Mouse (Mus musculus) thymus, postnatal 10 days (tissue): ENCODE results near the gene Tle4.
"Not testable (repeated sequence)": the region's sequence is repeated elsewhere in the genome, so short reads cannot be mapped to it uniquely, and the experiment has no call there.

Experiments
- DNase-seq, 2 experiments: peaks; one replicate each; pipeline ENCODE4 v3.0.0; 2021; ENCODE audit warnings: low spot score in 2 of 2

Tle4 gene

DNA sequence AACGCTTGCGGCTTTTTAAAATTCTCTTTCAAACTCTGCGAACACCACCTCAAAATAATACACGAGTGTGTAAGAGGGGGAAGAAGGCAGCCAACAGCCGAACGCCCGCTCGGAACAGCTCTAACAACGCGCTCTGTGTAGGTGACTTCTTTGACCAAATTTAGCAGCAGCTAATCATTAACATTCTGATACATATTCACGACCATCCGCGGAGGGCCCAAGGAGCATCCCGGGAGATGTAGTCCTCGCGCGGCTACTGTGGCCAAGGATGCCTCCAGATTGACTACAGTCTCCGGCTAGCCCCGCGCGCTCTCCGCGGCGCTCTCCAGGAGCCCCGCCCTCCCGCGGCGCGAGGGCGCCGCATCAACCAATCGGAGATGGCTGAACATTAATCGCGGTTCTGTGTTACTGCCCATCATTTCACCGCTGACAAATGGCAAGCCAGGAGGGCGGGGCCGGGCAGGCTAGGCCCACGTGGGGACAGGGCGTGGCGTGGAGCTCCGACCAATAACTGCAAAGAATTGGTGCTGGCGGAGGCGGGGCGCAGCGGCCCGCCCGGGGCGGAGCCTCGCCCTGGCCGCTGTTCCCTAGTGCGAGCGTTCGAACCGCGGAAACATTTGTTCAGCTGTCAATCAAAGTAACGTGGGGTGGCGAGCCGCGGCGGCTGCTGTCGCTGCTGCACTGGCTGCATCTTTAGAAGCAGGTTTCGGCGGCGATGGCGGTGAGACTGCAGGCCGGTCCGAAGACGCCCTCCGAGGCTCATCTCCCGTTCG lies at the start of gene Tle4:
Tle4 (minus strand) TSS at position 135 of the 773 bp plus-strand sequence.
- peak; percentile 100 for DNase-seq

DNA sequence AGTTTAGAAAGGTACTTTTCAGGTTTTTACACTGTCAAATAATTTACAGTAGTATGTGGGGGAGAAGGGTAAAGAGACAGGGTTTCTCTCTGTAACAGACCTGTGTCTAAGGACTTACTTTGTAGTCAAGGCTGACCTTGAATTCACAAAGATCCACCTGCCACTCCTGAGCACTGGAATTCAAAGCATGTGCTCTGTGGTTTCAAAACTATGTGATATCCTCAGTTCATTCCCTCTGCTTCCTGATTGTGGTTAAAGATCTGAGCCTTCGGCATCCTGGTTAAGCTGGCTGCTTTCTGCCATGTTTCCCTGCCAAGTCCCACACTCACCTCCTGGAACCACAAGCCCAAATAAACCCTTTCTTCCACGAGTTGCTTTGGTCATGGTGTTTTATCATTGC lies 47.8 kb upstream of the Tle4 start:
- DNase-seq, result no peak

DNA sequence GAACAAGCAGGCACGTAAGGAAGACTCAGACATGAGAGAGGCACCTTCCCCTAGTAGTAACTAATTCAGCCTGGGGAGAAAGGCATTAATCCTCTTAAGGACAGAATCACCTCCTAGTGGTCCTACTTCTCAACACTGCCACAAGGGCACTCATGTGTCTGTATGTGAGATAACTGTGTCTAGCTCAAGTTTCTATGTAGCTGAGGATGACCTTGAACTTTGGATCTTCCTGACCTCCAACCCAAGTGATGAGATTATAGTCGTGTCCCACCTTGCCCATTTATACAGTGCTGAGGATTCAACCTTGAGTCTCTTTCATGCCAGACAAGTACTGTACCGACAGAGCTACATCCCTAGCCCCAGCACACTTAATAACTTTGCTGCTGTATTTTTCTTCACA lies 46.9 kb upstream of the Tle4 start:
- no peak for DNase-seq

DNA sequence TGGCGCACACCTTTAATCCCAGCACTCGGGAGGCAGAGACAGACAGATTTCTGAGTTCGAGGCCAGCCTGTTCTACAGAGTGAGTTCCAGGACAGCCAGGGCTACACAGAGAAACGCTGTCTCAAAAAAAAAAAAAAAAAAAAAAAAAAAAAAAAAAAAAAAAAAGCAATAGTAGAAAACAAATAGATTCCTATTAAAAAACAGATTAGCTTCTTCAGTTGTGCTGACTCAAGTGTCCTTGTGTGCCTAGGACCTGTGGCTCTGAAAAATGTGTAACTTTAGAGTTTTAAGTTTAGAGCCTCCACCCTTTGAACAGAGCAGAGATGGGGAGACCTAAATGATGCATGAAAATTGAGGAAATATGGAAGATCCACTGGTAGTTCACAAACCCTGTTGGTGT lies 45.2 kb upstream of the Tle4 start:
- DNase-seq, result not testable (repeated sequence)

DNA sequence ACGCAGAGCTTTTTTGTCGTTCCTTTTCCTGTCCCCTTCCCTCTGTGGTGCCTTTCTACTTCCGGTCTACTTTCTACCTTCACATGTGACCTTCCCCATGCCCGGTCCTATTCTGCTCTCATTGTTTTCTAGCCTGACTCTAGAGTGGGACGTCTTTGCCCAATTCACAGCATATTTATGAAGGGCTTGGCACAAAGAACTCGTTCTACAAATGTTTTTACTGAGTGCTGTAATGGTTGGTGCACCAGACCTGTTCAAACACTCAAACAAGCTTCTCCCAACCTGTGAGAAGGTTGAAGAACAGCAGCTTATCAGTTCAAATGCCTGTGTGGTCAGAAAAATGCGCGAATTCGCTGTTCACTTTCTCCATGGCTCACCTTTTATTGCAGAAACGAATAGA lies 44.8 kb upstream of the Tle4 start:
- DNase-seq, result no peak

DNA sequence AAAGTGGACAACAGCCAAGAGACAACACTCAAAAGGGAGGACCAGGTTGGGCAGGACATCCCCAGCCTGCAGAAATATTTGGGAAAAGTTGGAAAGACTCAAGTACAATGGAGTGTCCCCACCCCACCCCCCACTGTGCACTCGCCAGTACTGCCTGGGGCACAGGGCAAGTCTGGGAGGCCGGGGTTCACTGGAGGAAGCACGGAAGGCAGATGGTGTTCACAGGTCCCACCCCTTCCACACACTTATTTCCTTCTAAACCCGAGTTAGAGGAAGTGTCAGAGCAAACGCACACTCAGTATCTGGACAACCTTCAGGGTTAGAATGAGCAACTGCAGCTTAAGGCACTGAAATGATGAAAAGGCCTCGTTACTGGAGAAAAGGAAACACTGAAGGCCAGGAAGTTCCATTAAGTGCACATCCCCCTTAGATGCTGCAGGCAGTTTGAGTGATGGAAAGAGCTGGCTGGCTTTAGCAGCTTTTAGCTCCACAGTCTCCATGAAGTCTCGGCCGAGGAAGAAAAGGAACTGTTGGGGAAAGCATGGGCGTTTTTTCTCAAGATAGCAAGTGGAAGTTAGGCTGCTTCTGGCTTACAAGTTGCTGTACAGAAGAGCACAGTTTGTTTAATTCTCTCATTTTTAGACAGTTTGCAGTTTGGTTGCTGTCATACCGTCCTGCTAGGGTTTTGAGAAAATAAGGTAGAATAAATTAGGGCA lies 37.5 kb upstream of the Tle4 start:
- DNase-seq, result no peak

DNA sequence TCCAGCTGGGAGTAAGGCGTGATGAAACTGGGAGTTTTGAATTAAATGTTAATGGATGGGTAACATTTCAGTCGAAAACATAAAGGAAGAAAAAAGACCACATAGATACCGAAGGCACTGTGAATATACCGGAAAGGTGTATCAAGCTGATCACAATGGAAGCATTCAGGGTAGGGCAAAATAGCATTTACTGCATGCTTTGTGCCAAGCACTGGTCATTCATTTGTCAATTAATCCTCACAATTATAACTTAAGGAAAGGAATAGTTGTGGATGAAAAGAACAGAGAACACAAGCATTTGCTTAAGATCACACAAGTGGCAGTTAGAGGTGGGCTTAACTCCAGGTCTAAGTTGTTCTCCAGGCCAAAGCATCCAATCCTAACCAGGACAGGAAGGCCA lies 25.5 kb upstream of the Tle4 start:
- DNase-seq, result no peak

DNA sequence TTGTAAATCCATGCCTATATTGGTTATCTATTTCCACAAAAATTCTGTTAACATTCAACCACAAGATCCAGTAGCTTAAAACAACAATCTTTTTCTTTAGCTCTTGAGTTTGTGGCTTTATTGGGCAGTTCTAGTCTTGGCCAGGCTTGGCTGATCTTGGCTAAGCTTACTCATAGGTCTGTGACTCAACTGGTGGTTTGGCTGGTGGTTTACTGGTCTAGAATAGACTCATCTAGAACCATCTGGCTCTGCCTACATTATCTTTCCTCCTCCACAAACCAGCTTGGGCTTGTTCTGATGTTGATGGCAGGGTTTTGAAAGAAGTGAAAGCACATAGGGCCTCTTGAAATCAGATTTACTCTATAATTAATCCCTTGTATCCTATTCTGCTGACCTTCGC lies 22.7 kb upstream of the Tle4 start:
- no peak for DNase-seq

DNA sequence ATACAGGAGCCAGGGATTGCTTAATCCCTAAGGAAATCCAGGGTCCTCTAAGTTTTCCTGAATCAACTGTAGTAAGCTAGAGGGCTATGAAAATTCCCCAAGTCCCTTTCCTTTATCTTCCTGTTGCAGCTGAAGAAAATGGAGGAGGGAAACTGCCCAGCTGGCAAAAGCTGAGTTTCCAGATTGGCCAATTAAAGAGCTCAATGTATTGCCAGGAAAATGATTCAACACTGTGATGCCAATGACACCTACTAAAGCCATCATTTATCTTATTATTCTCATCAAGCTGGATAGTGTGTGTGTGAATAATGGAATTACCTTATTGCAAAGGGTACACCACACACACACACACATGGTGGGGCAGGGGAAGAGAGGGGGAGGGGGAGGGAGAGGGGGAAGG lies 22.0 kb upstream of the Tle4 start:
- DNase-seq, result no peak

DNA sequence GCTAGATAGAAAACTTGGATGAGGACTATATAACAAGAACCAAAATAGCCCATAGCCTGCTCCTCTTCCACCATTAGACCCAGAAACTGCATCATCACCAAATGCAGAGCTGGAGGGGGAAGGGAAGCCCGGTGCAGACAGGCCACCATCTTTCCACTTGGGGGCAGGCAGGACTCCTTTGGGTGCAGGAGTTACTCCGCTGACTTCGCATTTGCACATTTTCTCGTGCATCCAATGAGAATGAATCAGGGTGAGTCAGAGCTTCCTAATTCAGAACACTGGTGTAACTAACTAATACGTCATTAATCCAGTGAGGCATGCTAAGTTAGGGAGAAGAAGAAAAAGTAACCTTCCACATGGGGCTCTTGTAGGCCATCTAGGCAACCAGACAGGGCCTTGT lies 17.0 kb upstream of the Tle4 start:
- DNase-seq, result no peak

DNA sequence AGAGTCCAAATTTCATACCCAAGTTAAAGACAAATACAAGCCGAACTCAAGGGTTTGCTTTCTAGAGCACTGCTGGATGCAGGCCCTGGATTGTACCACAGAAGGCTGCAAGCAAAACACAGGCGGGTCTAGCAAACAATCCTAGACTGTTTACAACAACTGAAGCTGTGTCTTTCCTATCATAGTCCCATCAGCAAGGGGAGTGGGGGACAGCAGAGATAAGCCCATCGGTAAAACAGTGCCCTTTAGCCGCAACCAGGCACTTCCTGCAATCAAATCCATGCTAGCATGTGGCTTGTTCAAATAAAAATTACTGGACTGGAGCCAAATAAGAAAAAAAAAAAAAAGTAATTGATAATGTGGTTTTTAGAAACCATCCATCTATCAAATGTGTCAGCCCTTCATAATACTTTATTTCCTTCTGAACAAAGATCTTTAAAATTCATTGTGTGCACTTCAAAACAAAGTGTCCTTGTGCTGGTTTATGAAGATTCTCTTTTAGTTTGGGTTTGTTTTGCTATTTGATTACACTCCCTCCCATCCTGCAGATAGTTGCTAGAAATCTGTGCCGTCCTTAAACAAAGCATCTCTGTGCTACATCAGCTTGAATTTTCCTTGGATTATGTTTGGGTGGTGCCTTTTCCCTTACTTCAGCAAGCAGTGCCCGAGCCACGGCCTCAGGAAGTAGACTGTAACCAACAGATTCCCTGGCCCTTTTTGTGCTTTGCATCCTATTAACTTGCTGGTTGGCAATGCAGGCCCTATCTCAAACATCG lies 12.9 kb upstream of the Tle4 start:
- no peak for DNase-seq

DNA sequence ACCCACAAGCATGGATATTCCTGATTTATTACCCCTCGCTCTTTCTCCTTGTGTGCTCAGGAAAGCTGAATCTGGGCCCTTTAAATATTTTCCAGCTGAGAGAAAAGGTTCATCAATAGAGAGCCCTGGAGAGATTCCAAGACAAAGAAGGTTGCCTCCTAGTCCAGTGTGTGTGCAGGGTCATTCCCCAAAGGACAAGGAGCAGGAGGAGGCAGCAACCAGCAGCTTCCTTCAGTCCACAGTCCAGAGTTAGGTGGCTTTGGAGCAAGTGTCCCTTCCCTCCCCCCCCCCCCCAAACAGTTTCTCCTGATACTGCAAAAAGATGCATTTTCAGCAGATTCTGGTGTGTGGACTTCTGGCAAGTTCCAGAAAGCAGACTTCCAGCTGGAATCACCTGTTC lies 3.0 kb upstream of the Tle4 start:
- DNase-seq, result no peak

DNA sequence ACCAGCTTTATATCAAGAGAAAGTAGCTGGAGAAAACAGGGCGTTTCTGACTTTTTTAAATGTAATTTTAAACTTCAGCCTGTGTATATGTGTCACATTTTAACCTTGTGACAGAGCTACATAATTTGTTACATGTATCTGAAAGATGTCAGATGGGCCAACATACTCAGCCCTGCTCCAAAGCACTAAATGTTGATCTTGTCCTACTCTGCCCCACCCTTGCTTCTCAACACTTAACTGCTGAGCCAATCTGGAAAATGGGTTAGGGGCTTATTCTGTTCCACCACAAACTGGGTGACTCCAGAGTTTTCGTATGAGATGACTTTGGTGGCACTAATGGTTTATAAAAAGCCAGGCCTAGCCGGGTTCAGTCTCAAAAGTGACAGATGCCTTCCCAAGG lies 2.5 kb upstream of the Tle4 start:
- DNase-seq, result no peak

DNA sequence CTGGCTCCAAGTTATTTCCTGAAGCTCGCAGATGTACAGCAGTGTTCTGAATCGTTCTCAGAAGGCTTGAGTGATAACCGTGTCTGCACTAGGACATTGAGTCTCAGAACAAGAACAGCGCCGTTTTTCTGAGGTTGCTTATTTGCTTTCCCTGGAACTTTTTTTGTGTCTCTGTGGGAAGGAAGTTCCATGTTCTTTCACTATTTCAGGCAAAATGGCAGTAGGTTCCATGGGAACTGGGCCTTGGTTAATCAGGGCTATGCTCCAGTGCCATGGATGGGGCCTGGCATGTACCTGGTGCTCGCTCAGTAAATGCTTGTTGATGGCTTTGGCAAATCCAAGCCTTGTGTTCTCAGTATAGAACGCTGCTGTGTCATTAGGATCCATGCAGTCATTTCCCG lies 2.0 kb upstream of the Tle4 start:
- DNase-seq, result no peak

DNA sequence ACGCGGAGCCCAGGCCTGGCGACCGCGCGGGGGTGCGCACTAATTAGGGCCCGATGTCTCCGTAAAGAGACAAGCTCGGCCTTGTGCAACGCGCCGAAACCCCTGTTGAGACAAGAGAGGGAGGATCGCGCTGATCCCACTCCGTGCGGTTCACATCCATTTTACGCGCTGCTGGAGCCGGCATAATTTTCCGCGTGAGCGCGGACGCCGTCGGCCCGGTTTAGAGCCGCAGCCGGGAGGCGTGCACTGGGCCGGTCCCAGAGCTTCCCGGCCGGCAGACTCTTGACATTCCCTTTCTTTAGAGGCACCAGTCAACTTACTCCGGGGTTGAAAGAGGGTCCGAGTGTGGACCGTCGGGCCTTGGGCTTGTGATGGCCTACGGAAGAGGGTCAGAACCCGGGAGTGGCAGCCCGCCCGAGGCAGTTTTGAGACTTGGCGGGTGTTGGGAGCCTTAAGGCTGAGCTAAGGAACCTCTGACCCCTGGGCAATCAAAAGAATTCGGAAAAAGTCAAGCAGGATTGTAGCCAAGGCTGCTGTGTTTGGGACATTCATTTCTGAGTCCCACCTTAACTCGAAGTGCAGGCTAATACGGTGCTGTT lies 938 bp upstream of the Tle4 start:
- no peak for DNase-seq

DNA sequence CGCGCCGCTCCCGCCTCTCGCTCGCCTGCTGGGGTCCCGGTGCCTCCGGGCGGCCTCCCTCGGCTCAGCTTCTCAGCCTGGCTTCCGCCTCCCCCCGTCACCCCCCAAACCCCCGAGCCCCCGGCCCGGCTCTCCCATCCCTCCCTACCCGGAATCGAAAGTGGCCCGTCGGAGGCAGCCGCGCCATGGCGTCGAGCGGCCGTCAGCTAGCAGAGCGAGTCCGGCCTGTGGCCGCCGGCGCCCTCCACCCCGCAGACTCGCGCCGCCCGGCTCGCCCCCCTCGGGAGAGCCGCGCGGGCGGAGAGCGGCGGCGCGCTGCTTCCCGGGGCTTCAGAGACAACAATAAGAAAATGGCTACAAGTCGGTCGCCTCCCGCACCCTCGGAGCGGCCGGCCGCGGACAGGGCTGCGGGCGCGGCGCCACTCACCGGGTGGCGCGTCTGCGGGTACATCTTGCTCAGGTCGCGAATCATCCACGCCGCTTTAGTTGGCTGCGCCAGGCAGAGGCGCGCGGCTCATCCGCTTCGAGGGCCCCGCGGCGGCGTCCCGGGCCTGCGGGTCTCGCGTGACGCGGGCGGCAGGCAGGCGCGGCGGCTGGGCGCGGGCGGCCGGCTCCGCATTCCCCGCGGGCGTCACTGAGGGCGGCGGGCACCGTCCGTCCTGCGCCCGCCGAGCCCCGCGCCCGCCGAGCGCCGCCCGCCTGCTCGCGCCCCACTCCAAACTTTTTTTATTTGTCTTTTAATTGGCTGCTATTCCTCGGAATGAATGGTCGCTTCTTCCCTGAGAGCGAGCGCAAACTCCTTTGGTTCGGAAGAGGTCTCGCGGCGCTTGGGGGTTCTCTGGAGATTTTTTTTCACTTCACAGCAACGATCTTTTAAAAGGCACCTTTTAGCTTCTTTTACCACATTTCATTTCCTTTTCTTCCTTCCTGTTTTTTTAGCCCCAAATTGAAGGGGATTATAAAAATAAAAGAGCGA lies 622 bp downstream of the Tle4 start:
- DNase-seq, result peak; percentile 50 to 53

DNA sequence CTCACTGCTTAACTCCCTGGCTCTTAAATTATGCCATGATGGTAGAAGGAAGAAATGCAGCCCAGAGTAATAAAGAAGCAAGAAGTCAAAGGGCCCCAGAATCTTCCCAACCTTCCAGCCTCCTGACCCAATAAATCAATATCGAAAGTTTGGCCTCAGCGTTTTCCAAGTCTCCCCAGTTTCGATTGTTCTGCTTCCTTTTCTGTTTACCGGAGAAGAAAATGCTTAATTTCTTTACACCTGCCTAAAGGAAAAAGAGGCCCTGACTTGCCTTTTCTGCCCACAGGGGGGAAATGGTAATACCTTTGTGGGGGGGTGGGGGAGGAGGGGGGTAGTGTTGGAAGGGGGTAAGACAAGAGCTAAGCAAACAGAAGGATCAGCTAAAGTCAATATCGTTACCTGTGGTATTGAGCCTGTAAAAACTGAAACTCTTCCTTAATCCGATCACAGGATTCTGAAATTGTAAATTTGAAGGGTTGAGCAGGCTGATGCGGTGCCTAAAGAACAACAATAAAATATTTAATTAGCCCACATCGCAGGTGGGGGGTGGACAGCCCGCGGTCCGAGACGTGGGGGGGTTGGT lies 1.4 kb downstream of the Tle4 start:
- no peak for DNase-seq

DNA sequence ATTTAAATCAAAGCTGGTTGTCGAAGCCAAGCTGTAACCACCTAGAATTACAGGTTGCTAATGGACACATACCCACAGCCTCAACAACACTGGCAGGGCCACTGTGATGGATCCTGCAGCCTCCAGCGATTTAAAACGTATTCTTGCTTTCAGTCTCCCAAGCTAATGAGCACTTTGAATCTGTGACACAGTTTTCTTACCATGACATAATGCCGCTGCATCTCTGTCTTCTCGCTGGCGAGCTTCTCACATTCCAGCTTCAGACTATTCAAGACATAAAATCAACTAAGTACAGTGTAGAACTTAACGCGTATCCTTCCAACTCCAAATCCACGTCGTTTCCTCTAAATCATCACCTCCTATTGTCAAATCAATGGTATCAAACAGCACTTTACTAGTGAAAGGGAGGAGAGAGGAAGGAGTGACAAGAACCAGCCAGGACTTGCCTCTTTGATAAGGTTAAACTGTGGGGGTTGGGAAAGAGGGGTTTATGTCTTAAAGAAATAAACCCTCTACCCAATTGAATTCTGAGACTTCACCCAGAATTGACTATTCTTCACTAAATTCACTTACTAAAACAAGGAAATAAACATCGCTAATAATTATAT lies 2.4 kb downstream of the Tle4 start:
- no peak for DNase-seq

DNA sequence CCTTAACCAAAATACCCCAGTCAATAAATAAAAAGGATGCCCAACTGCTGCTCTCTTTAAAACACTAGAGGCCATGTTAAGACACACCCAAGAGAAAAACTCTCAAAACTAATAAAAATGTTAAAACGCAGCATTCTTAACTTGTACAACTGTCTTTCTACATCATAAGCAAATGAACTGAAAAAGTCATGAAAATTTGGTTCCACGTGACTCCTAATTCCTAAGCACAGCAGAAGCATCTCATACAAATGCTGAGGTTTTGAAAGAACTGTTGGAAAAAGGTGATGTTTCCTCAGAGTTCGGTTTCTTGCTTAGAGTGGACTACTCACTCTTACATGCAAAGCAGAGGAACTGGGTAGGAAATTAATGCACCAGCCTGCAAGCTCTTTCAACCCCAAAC lies 3.3 kb downstream of the Tle4 start:
- no peak for DNase-seq

DNA sequence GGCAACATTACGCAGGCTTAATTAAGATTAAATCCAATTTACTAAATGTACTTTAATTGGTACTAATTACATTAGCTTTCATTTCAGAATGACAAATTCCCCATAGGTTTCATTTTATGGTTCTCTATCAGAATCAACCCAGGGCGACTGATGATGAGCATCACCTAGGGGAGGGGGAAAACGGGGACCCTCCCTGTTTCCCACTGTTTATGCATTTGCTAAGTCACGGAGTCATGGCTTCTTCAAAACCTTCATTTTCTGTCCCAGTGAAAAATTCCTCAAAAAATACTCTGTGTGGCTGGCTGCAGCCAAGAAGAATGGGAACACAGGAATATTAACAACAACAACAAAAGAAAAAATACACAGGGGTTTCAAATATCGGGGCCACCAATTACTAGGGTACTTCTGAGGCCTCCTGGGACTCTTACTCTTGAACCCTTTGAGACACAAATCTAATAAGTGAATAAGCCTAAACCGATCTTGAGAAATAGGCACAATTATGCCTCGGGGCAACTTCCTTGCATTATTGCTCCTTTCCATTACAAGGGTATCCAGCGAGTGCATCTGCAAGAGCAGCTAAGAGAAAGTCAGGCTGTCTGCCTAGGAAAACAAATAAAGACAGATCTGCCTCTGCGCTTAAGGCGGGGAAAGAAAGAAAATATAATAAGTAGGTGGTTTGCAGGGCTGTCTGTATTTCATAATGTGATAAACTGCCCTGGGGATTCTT lies 5.9 kb downstream of the Tle4 start:
- DNase-seq, result no peak
